Mouse (Mus musculus): ENCODE measurements around the gene Grik2.
A peak's percentile ranks its signal among the peaks of the same experiment; 100 is the strongest.

The Grik2 gene

GRCm38 (mm10) chr10:49788381-49788906 lies at the start of gene Grik2:
Grik2 (minus strand) TSS chr10:49788766.
- peak; percentile 89 for DNase-seq

- no peak for DNase-seq
Measured at GRCm38 (mm10) chr10:49834392-49834791, 45.8 kb upstream of the Grik2 start.

GRCm38 (mm10) chr10:49807276-49807675 lies 18.7 kb upstream of the Grik2 start:
- DNase-seq: peak; percentile 79

GRCm38 (mm10) chr10:49801001-49801400 lies 12.4 kb upstream of the Grik2 start:
- no peak for DNase-seq

GRCm38 (mm10) chr10:49794129-49794528 lies 5.6 kb upstream of the Grik2 start:
- DNase-seq: no peak

GRCm38 (mm10) chr10:49790326-49790725 lies 1.8 kb upstream of the Grik2 start:
- DNase-seq: peak; percentile 50

GRCm38 (mm10) chr10:49789711-49790110 lies 1.1 kb upstream of the Grik2 start:
- peak; percentile 78 for DNase-seq

GRCm38 (mm10) chr10:49788914-49789313 lies 348 bp upstream of the Grik2 start:
- DNase-seq: no peak

GRCm38 (mm10) chr10:49786630-49787029 lies 1.9 kb downstream of the Grik2 start:
- peak; percentile 55 for DNase-seq

GRCm38 (mm10) chr10:49785477-49785876 lies 3.1 kb downstream of the Grik2 start:
- peak; percentile 39 for DNase-seq

GRCm38 (mm10) chr10:49784831-49785230 lies 3.7 kb downstream of the Grik2 start:
- peak; percentile 87 for DNase-seq

- peak; percentile 62 for DNase-seq
Measured at GRCm38 (mm10) chr10:49782741-49783691, 5.5 kb downstream of the Grik2 start.

- DNase-seq: peak; percentile 36
Measured at GRCm38 (mm10) chr10:49782061-49782460, 6.5 kb downstream of the Grik2 start.

GRCm38 (mm10) chr10:49780430-49780829 lies 8.1 kb downstream of the Grik2 start:
- peak; percentile 68 for DNase-seq

GRCm38 (mm10) chr10:49768897-49769296 lies 19.7 kb downstream of the Grik2 start:
- DNase-seq: peak; percentile 70

GRCm38 (mm10) chr10:49767556-49767955 lies 21.0 kb downstream of the Grik2 start:
- DNase-seq: no peak

GRCm38 (mm10) chr10:49762607-49763006 lies 26.0 kb downstream of the Grik2 start:
- DNase-seq: no peak

- no peak for DNase-seq
Measured at GRCm38 (mm10) chr10:49751769-49752168, 36.8 kb downstream of the Grik2 start.

GRCm38 (mm10) chr10:49731841-49732240 lies 56.7 kb downstream of the Grik2 start:
- DNase-seq: no peak

GRCm38 (mm10) chr10:49723706-49724105 lies 64.9 kb downstream of the Grik2 start:
- no peak for DNase-seq

- no peak for DNase-seq
Measured at GRCm38 (mm10) chr10:49716856-49717255, 71.7 kb downstream of the Grik2 start.

GRCm38 (mm10) chr10:49709748-49710147 lies 78.8 kb downstream of the Grik2 start:
- peak; percentile 78 for DNase-seq

- peak; percentile 35 for DNase-seq
Measured at GRCm38 (mm10) chr10:49704446-49704845, 84.1 kb downstream of the Grik2 start.

GRCm38 (mm10) chr10:49652320-49652719 lies 136.2 kb downstream of the Grik2 start:
- peak; percentile 81 for DNase-seq

Data from cerebellum, adult 9-10 months (tissue).